Mouse (Mus musculus): ENCODE data around the gene Foxl1. TPM values are rescaled to one million over a fixed set of nuclear protein-coding genes. Genes with fewer than 3 reads are reported as not detected.
"Not testable (repeated sequence)": the region's sequence is repeated elsewhere in the genome, so short reads cannot be mapped to it uniquely, and the experiment has no call there.

Foxl1 gene
- total RNA-seq, 1 experiment from 2014 or later: not detected

- ATAC-seq (replicated peaks; ENCODE audit: low read depth, poor library complexity, severe bottlenecking): no peak
Observed at GRCm38 (mm10) chr8:121122368-121122767, 5.4 kb upstream of the Foxl1 start.

GRCm38 (mm10) chr8:121123113-121123512, 4.6 kb upstream of the Foxl1 start:
- ATAC-seq (replicated peaks; ENCODE audit: low read depth, poor library complexity, severe bottlenecking): no peak

GRCm38 (mm10) chr8:121124547-121125239, 3.0 kb upstream of the Foxl1 start:
- no peak for ATAC-seq (replicated peaks; ENCODE audit: low read depth, poor library complexity, severe bottlenecking)

GRCm38 (mm10) chr8:121125311-121125876, 2.3 kb upstream of the Foxl1 start:
- peak; percentile 75 for ATAC-seq (replicated peaks; ENCODE audit: low read depth, poor library complexity, severe bottlenecking)

- ATAC-seq (replicated peaks; ENCODE audit: low read depth, poor library complexity, severe bottlenecking): no peak
Observed at GRCm38 (mm10) chr8:121126191-121126590, 1.5 kb upstream of the Foxl1 start.

- ATAC-seq (replicated peaks; ENCODE audit: low read depth, poor library complexity, severe bottlenecking): no peak
Observed at GRCm38 (mm10) chr8:121126694-121127093, 1.0 kb upstream of the Foxl1 start.

- ATAC-seq (replicated peaks; ENCODE audit: low read depth, poor library complexity, severe bottlenecking): no peak
Observed at GRCm38 (mm10) chr8:121127291-121127701, 444 bp upstream of the Foxl1 start.

GRCm38 (mm10) chr8:121128531-121129264, 958 bp downstream of the Foxl1 start:
- no peak for ATAC-seq (replicated peaks; ENCODE audit: low read depth, poor library complexity, severe bottlenecking)

GRCm38 (mm10) chr8:121129265-121129940, 1.7 kb downstream of the Foxl1 start:
- no peak for ATAC-seq (replicated peaks; ENCODE audit: low read depth, poor library complexity, severe bottlenecking)

- ATAC-seq (replicated peaks; ENCODE audit: low read depth, poor library complexity, severe bottlenecking): peak; percentile 31; the same call in 1 of the 2 replicates
Observed at GRCm38 (mm10) chr8:121130522-121130921, 2.8 kb downstream of the Foxl1 start.

- ATAC-seq (replicated peaks; ENCODE audit: low read depth, poor library complexity, severe bottlenecking): no peak
Observed at GRCm38 (mm10) chr8:121132961-121133513, 5.3 kb downstream of the Foxl1 start.

- ATAC-seq (replicated peaks; ENCODE audit: low read depth, poor library complexity, severe bottlenecking): no peak
Observed at GRCm38 (mm10) chr8:121134102-121134501, 6.4 kb downstream of the Foxl1 start.

GRCm38 (mm10) chr8:121134512-121134911, 6.8 kb downstream of the Foxl1 start:
- ATAC-seq (replicated peaks; ENCODE audit: low read depth, poor library complexity, severe bottlenecking): no peak

- ATAC-seq (replicated peaks; ENCODE audit: low read depth, poor library complexity, severe bottlenecking): no peak
Observed at GRCm38 (mm10) chr8:121136856-121137255, 9.1 kb downstream of the Foxl1 start.

- ATAC-seq (replicated peaks; ENCODE audit: low read depth, poor library complexity, severe bottlenecking): not testable (repeated sequence)
Observed at GRCm38 (mm10) chr8:121145457-121146134, 17.9 kb downstream of the Foxl1 start.

- ATAC-seq (replicated peaks; ENCODE audit: low read depth, poor library complexity, severe bottlenecking): no peak
Observed at GRCm38 (mm10) chr8:121148573-121149083, 20.9 kb downstream of the Foxl1 start.

- ATAC-seq (replicated peaks; ENCODE audit: low read depth, poor library complexity, severe bottlenecking): no peak
Observed at GRCm38 (mm10) chr8:121152394-121152793, 24.7 kb downstream of the Foxl1 start.

- peak; percentile 50 for ATAC-seq (replicated peaks; ENCODE audit: low read depth, poor library complexity, severe bottlenecking)
Observed at GRCm38 (mm10) chr8:121156990-121157491, 29.3 kb downstream of the Foxl1 start.

- ATAC-seq (replicated peaks; ENCODE audit: low read depth, poor library complexity, severe bottlenecking): no peak
Observed at GRCm38 (mm10) chr8:121158812-121159211, 31.1 kb downstream of the Foxl1 start.

Measured in common myeloid progenitor, adult 5-6 weeks (primary cell).